Mouse (Mus musculus) lung, postnatal 0 days (tissue): ENCODE measurements around the gene Efcab11. TPM values are rescaled to one million over a fixed set of nuclear protein-coding genes. Genes with fewer than 3 reads are reported as not detected.

Source experiments
- ATAC-seq: fragments of 200-750 bp; cut with Nextera tagmentation; 2 replicates; pipeline ENCODE4 v1.8.0; 2017; ENCODE audit warnings: moderate library complexity
- DNase-seq: peaks from one replicate; pipeline ENCODE4 v3.0.0-alpha.2; 2016; ENCODE audit warnings: low spot score
- H3K27ac ChIP-seq: fragments of 300-500 bp; sonication (generic); 2 replicates; pipeline ENCODE4 v1.5.1; 2014; ENCODE audit warnings: antibody characterized with exemption, mild to moderate bottlenecking, low read length, mixed read lengths
- H3K27me3 ChIP-seq: fragments of 300-500 bp; sonication (generic); replicated peaks from 2 replicates; pipeline ENCODE4 v1.6.1; 2014; ENCODE audit warnings: low read length, mixed read lengths; ENCODE audit not compliant: insufficient read depth
- H3K36me3 ChIP-seq: fragments of 300-500 bp; sonication (generic); 2 replicates; pipeline ENCODE4 v1.6.1; 2014; ENCODE audit warnings: low read length, mixed read lengths; ENCODE audit not compliant: insufficient read depth
- H3K4me1 ChIP-seq: fragments of 300-500 bp; sonication (generic); 2 replicates; pipeline ENCODE4 v1.6.1; 2014; ENCODE audit warnings: antibody characterized with exemption, low read depth, low read length, mixed read lengths; ENCODE audit not compliant: insufficient read depth
- H3K4me2 ChIP-seq: fragments of 300-500 bp; sonication (generic); replicated peaks from 2 replicates; pipeline ENCODE4 v1.6.1; 2014; ENCODE audit warnings: low read depth, mild to moderate bottlenecking, low read length, moderate library complexity, mixed read lengths
- H3K4me3 ChIP-seq: fragments of 300-500 bp; sonication (generic); 2 replicates; pipeline ENCODE4 v1.5.1; 2014; ENCODE audit warnings: low read depth, low read length
- H3K9ac ChIP-seq: fragments of 300-500 bp; sonication (generic); replicated peaks from 2 replicates; pipeline ENCODE4 v1.6.1; 2014; ENCODE audit warnings: low read depth, mild to moderate bottlenecking
- H3K9me3 ChIP-seq: fragments of 300-500 bp; sonication (generic); 2 replicates; pipeline ENCODE4 v1.6.1; 2016; ENCODE audit warnings: low read length, mixed read lengths
- CTCF ChIP-seq: IDR thresholded peaks from 2 replicates; pipeline ENCODE4 v1.5.1; 2016; ENCODE audit warnings: antibody characterized with exemption, mild to moderate bottlenecking
- EP300 ChIP-seq: IDR thresholded peaks from 2 replicates; pipeline ENCODE4 v1.6.1; 2016; ENCODE audit warnings: antibody characterized with exemption, mild to moderate bottlenecking, control low read depth
- WGBS: fragments of 180-500 bp; shearing (Covaris S2); extraction: QIAGEN DNeasy Blood & Tissue Kit; methylation state at CpG from one replicate; pipeline ENCODE4 v1.1.7; 2014; 5-methylcytosine and 5-hydroxymethylcytosine counted together
- polyA plus RNA-seq: library from polyadenylated mRNA; unstranded; fragments of >200 nt; fragmentation: Nextera tagmentation; extraction: Ambion mirVana; gene quantifications from 2 replicates; pipeline ENCODE4 v1.2.1, GENCODE M21; 2015

Efcab11 gene
- polyA plus RNA-seq, 1 experiment from 2014 or later: 2.2 TPM

- Histone ChIP-seq H3K36me3 (peaks cover 18% of the 10 kb centered on the region; the same call in 1 of the 2 replicates), H3K4me2 (no peak overlapping the region), H3K27me3 (no peaks in the 10 kb centered on the region), H3K4me1 (no peaks in the 10 kb centered on the region), H3K9ac (no peak overlapping the region), H3K9me3 (no peaks in the 10 kb centered on the region), H3K4me3 (no peak overlapping the region), H3K27ac (peak overlapping the region; percentile 1; the same call in 1 of the 2 replicates)
- WGBS: 72% methylated on average over 8 of the region's 8 CpGs
- ATAC-seq: peak; percentile 33
- TF ChIP-seq EP300 (no peak), CTCF (peak; percentile 44; the same call in 1 of the 2 replicates)
- DNase-seq: peak; percentile 54
Measured at GRCm38 (mm10) chr12:99901973-99902866, 18.0 kb upstream of the Efcab11 start.

DNA sequence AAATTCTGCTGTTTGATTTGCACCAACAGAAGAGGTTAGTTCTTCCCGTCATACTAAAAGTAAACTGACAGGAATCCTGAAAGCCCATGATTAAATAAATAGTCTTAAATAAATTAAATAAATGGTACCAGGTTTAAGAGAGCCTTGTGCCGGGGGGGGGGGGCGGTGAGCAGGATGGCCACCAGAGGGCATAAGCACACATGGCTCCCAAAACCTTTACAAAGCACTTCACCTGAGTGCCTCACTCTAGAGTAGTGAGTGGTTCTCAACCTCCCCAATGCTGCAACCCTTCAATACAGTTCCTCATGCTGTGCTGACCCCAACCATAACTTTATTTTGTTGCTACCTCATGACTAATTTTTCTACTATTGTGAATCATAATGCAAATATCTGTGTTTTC, 15.8 kb upstream of the Efcab11 start:
- no peak overlapping the region for H3K9ac ChIP-seq
- no peak overlapping the region for H3K4me3 ChIP-seq
- peaks cover 15% of the 10 kb centered on the region; the same call in 1 of the 2 replicates for H3K36me3 ChIP-seq
- H3K4me2 ChIP-seq: no peak overlapping the region
- DNase-seq (peak; percentile 65), ATAC-seq (peak; percentile 58; the same call in 1 of the 2 replicates)
- peak; percentile 58 for TF ChIP-seq CTCF
- TF ChIP-seq EP300: no peak
- 48% methylated on average over 1 of the region's 3 CpGs for WGBS
- H3K27me3 ChIP-seq: no peaks in the 10 kb centered on the region
- no peak overlapping the region for H3K27ac ChIP-seq
- H3K9me3 ChIP-seq: no peaks in the 10 kb centered on the region
- H3K4me1 ChIP-seq: no peaks in the 10 kb centered on the region

GRCm38 (mm10) chr12:99898248-99898870, 14.1 kb upstream of the Efcab11 start:
- WGBS: 91% methylated on average over 16 of the region's 16 CpGs
- TF ChIP-seq CTCF (no peak), EP300 (no peak)

DNA sequence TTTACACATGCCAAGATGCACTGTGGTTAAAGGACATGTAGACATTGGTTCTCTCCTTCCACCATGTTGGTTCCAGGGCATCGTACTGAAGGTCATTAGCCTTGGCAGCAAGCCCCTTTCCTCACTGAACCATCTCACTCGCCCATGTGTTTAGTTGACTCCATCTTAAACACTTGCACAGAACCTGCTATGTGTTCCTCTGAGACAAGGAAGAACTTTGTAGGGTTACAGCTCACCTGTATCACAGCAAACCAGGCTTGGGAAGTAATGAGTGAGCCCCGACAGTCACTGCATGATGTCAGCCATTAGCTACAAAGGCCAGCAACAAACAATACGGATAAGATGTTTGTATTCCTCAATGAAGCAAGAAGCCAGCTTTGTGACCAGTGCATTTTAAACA, 13.6 kb upstream of the Efcab11 start:
- no peak overlapping the region for H3K27ac ChIP-seq
- peaks cover 13% of the 10 kb centered on the region; the same call in 1 of the 2 replicates for H3K36me3 ChIP-seq
- no peak for ATAC-seq
- H3K9ac ChIP-seq: no peak overlapping the region
- H3K4me1 ChIP-seq: no peaks in the 10 kb centered on the region
- no peaks in the 10 kb centered on the region for H3K27me3 ChIP-seq
- no peak for TF ChIP-seq EP300
- TF ChIP-seq CTCF: no peak
- no peak overlapping the region for H3K4me2 ChIP-seq
- WGBS: 86% methylated on average over 4 of the region's 4 CpGs
- no peak overlapping the region for H3K4me3 ChIP-seq
- no peaks in the 10 kb centered on the region for H3K9me3 ChIP-seq
- DNase-seq: no peak

More at GRCm38 (mm10) chr12:99898248-99898870, 14.1 kb upstream of the Efcab11 start:
- Histone ChIP-seq H3K4me1 (no peaks in the 10 kb centered on the region), H3K9me3 (no peaks in the 10 kb centered on the region), H3K36me3 (peaks cover 13% of the 10 kb centered on the region; the same call in 1 of the 2 replicates), H3K4me3 (no peak overlapping the region), H3K27ac (no peak overlapping the region), H3K27me3 (no peaks in the 10 kb centered on the region), H3K9ac (no peak overlapping the region), H3K4me2 (no peak overlapping the region)
- ATAC-seq (no peak), DNase-seq (no peak)

- no peak overlapping the region for H3K27ac ChIP-seq
- H3K4me3 ChIP-seq: no peak overlapping the region
- 32% methylated on average over 8 of the region's 8 CpGs for WGBS
- no peaks in the 10 kb centered on the region for H3K9me3 ChIP-seq
- DNase-seq (no peak), ATAC-seq (no peak)
- peak overlapping the region; percentile 66 for H3K9ac ChIP-seq
- no peaks in the 10 kb centered on the region for H3K27me3 ChIP-seq
- TF ChIP-seq EP300 (no peak), CTCF (no peak)
- H3K4me2 ChIP-seq: peak overlapping the region; percentile 91
- no peaks in the 10 kb centered on the region for H3K36me3 ChIP-seq
- H3K4me1 ChIP-seq: no peaks in the 10 kb centered on the region; the same call in 1 of the 2 replicates
Measured at GRCm38 (mm10) chr12:99885282-99885901, 1.2 kb upstream of the Efcab11 start.

- under 1% methylated on average over 11 of the region's 11 CpGs for WGBS
- peak; percentile 29 for ATAC-seq
- TF ChIP-seq EP300 (peak; percentile 53; the same call in 1 of the 2 replicates), CTCF (no peak)
Measured at GRCm38 (mm10) chr12:99883713-99884105, 530 bp downstream of the Efcab11 start.

More at GRCm38 (mm10) chr12:99883713-99884105, 530 bp downstream of the Efcab11 start:
- Histone ChIP-seq H3K36me3 (no peaks in the 10 kb centered on the region), H3K9me3 (no peaks in the 10 kb centered on the region), H3K4me3 (peak overlapping the region; percentile 73), H3K4me1 (no peaks in the 10 kb centered on the region; the same call in 1 of the 2 replicates), H3K9ac (no peak overlapping the region), H3K4me2 (peak overlapping the region; percentile 91), H3K27ac (peak overlapping the region; percentile 74), H3K27me3 (no peaks in the 10 kb centered on the region)
- DNase-seq: peak; percentile 54
